Mouse (Mus musculus) intestine, postnatal 0 days (tissue): ENCODE results near the gene C3. TPM values are rescaled to one million over a fixed set of nuclear protein-coding genes. Genes with fewer than 3 reads are reported as not detected.
A peak's percentile ranks its signal among the peaks of the same experiment; 100 is the strongest.

Experiments used
- ATAC-seq: fragments of 200-750 bp; cut with Nextera tagmentation; 2 replicates; pipeline ENCODE4 v1.8.0; 2017; ENCODE audit warnings: mild to moderate bottlenecking, moderate TSS enrichment, moderate library complexity
- H3K27ac ChIP-seq: fragments of 300-500 bp; sonication (generic); 2 replicates; pipeline ENCODE4 v1.5.1; 2014; ENCODE audit warnings: mild to moderate bottlenecking, low read depth, low read length, moderate library complexity
- H3K27me3 ChIP-seq: fragments of 300-500 bp; sonication (generic); replicated peaks from 2 replicates; pipeline ENCODE4 v1.6.1; 2014; ENCODE audit warnings: low read length, mixed read lengths; ENCODE audit not compliant: control insufficient read depth, insufficient read depth
- H3K36me3 ChIP-seq: fragments of 300-500 bp; sonication (generic); 2 replicates; pipeline ENCODE4 v1.6.1; 2014; ENCODE audit warnings: mild to moderate bottlenecking, moderate library complexity; ENCODE audit not compliant: control insufficient read depth, insufficient read depth
- H3K4me1 ChIP-seq: fragments of 300-500 bp; sonication (generic); replicated peaks from 2 replicates; pipeline ENCODE4 v1.6.1; 2014; ENCODE audit warnings: antibody characterized with exemption, low read length, mixed read lengths; ENCODE audit not compliant: control insufficient read depth, insufficient read depth
- H3K4me2 ChIP-seq: fragments of 300-500 bp; sonication (generic); replicated peaks from 2 replicates; pipeline ENCODE4 v1.6.1; 2014; ENCODE audit warnings: low read depth, mild to moderate bottlenecking, moderate library complexity
- H3K4me3 ChIP-seq: fragments of 300-500 bp; sonication (generic); 2 replicates; pipeline ENCODE4 v1.5.1; 2014; ENCODE audit warnings: low read depth, low read length
- H3K9ac ChIP-seq: fragments of 300-500 bp; sonication (generic); 2 replicates; pipeline ENCODE4 v1.6.1; 2014; ENCODE audit warnings: mild to moderate bottlenecking, low read depth, low read length
- H3K9me3 ChIP-seq: fragments of 300-500 bp; sonication (generic); 2 replicates; pipeline ENCODE4 v1.6.1; 2016; ENCODE audit warnings: mixed run types; ENCODE audit not compliant: control insufficient read depth
- CTCF ChIP-seq: sonication (generic); IDR thresholded peaks from 2 replicates; pipeline ENCODE4 v1.5.1; 2016; ENCODE audit warnings: low read depth, mild to moderate bottlenecking, control low read depth, antibody characterized with exemption, moderate library complexity
- WGBS: fragments of 180-500 bp; shearing (Covaris S2); extraction: QIAGEN DNeasy Blood & Tissue Kit; methylation state at CpG from one replicate; pipeline ENCODE4 v1.1.7; 2014; 5-methylcytosine and 5-hydroxymethylcytosine counted together
- microRNA-seq: library from miRNA; unstranded; fragments of <30 nt; microRNA quantifications from one replicate; pipeline ENCODE4, GENCODE M21; 2016
- polyA plus RNA-seq: library from polyadenylated mRNA; unstranded; fragments of >200 nt; fragmentation: Nextera tagmentation; extraction: Ambion mirVana; gene quantifications from 2 replicates; pipeline ENCODE4 v1.2.1, GENCODE M21; 2015

The C3 gene
- polyA plus RNA-seq, 1 experiment from 2014 or later: 19.5 TPM

- ATAC-seq: no peak
- TF ChIP-seq CTCF: no peak
- WGBS: 41% methylated on average over 5 of the region's 5 CpGs
- H3K9me3 ChIP-seq: peaks cover 4% of the 10 kb centered on the region; the same call in 1 of the 2 replicates
- no peak overlapping the region for H3K4me3 ChIP-seq
- no peaks in the 10 kb centered on the region for H3K36me3 ChIP-seq
- no peaks in the 10 kb centered on the region for H3K27me3 ChIP-seq
- no peak overlapping the region for H3K4me2 ChIP-seq
- H3K9ac ChIP-seq: no peak overlapping the region
- no peak overlapping the region for H3K27ac ChIP-seq
- no peaks in the 10 kb centered on the region for H3K4me1 ChIP-seq
These were observed 57.2 kb downstream of the C3 start for GRCm38 (mm10) chr17:57170616-57171260.

GRCm38 (mm10) chr17:57166800-57167791, 60.8 kb downstream of the C3 start:
- ATAC-seq: peak; percentile 65; the same call in 1 of the 2 replicates
- TF ChIP-seq CTCF: peak; percentile 96
- H3K4me1 ChIP-seq: no peaks in the 10 kb centered on the region
- H3K4me3 ChIP-seq: no peak overlapping the region
- no peak overlapping the region for H3K4me2 ChIP-seq
- peaks cover 4% of the 10 kb centered on the region; the same call in 1 of the 2 replicates for H3K9me3 ChIP-seq
- H3K9ac ChIP-seq: no peak overlapping the region
- H3K27ac ChIP-seq: no peak overlapping the region
- WGBS: 18% methylated on average over 11 of the region's 11 CpGs
- H3K27me3 ChIP-seq: no peaks in the 10 kb centered on the region
- H3K36me3 ChIP-seq: no peaks in the 10 kb centered on the region

Small RNA genes lying within 50 kb of the gene (microRNA-seq; reads per million reads assigned to microRNA genes)
- gene Mir6978: not detected

Other genes starting within 250 kb of the C3 start
- gene Acer1, start 246.0 kb downstream of the C3 start, polyA plus RNA-seq: 0.44 and 0.65 TPM in 2 replicates
- 77.5 and 78.0 TPM in 2 replicates for gene Clpp, start 237.8 kb downstream of the C3 start, polyA plus RNA-seq
- 25.7 and 28.7 TPM in 2 replicates for gene Alkbh7, start 230.8 kb downstream of the C3 start, polyA plus RNA-seq
- not detected in 2 replicates for gene Pspn, start 228.1 kb downstream of the C3 start, polyA plus RNA-seq
- 43.3 and 43.5 TPM in 2 replicates for gene Gtf2f1, start 216.8 kb downstream of the C3 start, polyA plus RNA-seq
- gene Gm17949, start 216.7 kb downstream of the C3 start, polyA plus RNA-seq: 0.22 and 0.25 TPM in 2 replicates
- 18.8 and 19.9 TPM in 2 replicates for gene Khsrp, start 196.6 kb downstream of the C3 start, polyA plus RNA-seq
- not detected in 2 replicates for gene Slc25a41, start 186.5 kb downstream of the C3 start, polyA plus RNA-seq
- 121 and 130 TPM in 2 replicates for gene Crb3, start 169.0 kb downstream of the C3 start, polyA plus RNA-seq
- 4.8 and 5.1 TPM in 2 replicates for gene Slc25a23, start 168.3 kb downstream of the C3 start, polyA plus RNA-seq
- gene Dennd1c, start 149.6 kb downstream of the C3 start, polyA plus RNA-seq: 5.2 and 5.3 TPM in 2 replicates
- gene Tubb4a, start 140.4 kb downstream of the C3 start, polyA plus RNA-seq: 12.6 and 14.6 TPM in 2 replicates
- 1.2 and 1.6 TPM in 2 replicates for gene Tnfsf9, start 122.8 kb downstream of the C3 start, polyA plus RNA-seq
- gene Cd70, start 78.4 kb downstream of the C3 start, polyA plus RNA-seq: not detected in 2 replicates
- gene Tnfsf14, start 34.0 kb downstream of the C3 start, polyA plus RNA-seq: 0.10 and 0.12 TPM in 2 replicates
- gene Gpr108, start 20.3 kb upstream of the C3 start, polyA plus RNA-seq: 14.7 and 16.2 TPM in 2 replicates
- gene Trip10, start 21.3 kb upstream of the C3 start, polyA plus RNA-seq: 26.3 and 31.6 TPM in 2 replicates
- gene Vav1, start 51.0 kb upstream of the C3 start, polyA plus RNA-seq: 1.1 and 1.5 TPM in 2 replicates
- gene Adgre1, start 130.6 kb upstream of the C3 start, polyA plus RNA-seq: 2.6 and 3.1 TPM in 2 replicates